Mouse (Mus musculus) frontal cortex, postnatal 25 days (tissue): ENCODE measurements around the gene Mapkapk2.
"Not testable (repeated sequence)": the region's sequence is repeated elsewhere in the genome, so short reads cannot be mapped to it uniquely, and the experiment has no call there.

ENCODE experiments used
- DNase-seq, 2 experiments: peaks; one replicate each; pipeline ENCODE4 v3.0.0; 2022; ENCODE audit warnings: low spot score in 2 of 2

Mapkapk2 gene

DNA sequence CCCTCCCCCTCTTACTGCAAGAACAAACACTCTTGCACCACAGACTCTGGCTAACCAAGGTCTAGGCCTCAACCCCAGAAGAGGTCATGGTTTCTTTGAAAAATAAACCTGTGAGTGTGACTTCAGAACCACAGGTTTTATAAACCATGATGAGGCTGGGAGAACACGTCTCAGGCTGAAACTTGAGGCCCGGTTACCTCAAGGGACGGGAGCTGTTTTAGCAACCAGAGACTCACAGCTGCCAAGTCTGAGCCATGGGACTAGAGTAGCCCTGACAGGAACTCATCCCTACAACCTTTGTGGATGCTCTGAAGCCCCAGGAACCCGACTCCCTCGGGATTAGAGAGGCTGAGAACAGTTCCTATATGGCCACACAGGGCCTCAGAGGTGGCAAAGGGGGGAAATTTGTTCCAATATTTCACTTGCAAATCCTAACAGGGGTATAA is 48.2 kb downstream of the Mapkapk2 start:
- no peak for DNase-seq

- DNase-seq: no peak
Observed at GRCm38 (mm10) chr1:131048946-131049345, 48.7 kb downstream of the Mapkapk2 start.

DNA sequence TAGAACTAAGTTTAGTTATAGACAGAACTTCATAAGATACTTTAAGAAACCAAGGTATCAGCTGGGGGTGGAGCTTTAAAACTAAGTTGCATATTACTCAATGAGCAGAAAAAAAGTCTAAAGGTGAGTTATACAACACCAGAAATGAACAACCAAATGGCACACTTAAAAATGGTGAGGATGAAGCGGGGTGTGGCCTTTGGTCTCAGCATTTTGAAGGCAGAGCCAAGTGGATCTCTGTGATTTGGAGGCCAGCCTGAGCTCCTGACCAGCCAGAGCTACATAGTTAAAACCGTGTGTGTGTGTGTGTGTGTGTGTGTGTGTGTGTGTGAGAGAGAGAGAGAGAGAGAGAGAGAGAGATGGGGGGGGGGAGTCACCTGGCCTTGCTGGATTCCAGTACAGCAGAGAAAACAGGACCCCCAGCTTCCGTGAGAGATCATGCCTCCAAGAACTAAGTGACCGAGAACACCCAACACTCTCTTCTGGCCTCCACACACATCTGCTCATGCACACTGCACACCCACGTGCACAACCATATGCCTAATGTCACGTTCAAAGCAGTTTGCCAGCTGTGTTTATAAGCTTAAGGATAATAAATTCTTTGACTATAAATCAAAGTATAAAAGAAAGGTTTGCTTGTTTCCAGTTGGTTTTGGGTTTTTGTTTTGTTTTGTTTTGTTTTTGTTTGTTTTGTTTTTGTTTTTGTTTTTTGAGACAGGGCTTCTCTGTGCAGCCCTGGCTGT is 49.3 kb downstream of the Mapkapk2 start:
- DNase-seq: no peak

DNA sequence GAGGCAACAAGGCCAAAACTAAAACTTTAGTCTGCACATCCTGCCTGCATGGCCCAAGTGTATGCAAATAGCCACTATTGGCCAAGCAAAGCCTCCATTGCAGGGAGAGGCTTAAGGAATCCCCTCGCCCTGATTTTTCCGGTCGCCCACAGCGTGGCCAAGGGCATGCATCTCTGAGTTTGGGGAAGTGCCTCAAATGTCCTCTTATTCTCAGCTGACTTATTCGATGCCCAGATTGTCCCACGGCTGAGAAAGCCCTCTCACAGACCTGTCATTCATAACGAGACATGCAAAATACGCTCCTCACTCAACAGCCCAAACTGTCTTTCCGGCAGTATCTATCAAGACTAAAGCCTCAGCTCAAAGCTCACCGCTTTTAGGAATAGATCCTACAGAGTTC is 51.0 kb downstream of the Mapkapk2 start:
- no peak for DNase-seq

DNA sequence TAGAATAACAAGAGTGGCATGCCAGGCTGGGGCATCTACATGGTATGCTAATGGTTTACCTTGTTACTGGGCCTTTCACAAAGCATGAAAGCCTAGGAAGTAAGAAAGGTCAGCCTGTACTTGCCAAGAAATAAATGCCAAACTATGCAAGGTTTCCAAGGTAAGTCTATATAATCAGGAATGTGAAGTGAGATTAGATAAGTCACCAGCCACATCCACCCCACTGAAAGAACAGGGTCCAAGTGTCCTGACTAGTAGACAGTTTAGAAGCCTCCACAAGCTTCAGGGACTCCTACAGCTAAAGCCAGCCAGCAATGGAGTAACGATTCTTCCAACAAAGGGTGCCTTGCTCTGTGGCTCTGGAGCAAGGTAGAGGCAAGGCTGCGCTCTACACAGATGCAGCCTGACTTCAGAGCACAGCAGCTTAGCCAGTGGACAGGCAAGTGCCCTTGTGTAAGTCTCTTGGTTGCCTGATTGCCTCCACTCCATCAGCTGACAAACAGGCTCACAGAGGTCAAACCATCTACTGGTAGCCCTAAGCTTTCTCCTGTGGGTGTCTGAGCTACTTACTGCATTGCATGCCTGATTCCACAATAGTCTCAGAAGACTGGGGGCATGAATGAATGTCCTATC is 51.8 kb downstream of the Mapkapk2 start:
- no peak for DNase-seq

GRCm38 (mm10) chr1:131043636-131044035 is 54.0 kb downstream of the Mapkapk2 start:
- DNase-seq: no peak

DNA sequence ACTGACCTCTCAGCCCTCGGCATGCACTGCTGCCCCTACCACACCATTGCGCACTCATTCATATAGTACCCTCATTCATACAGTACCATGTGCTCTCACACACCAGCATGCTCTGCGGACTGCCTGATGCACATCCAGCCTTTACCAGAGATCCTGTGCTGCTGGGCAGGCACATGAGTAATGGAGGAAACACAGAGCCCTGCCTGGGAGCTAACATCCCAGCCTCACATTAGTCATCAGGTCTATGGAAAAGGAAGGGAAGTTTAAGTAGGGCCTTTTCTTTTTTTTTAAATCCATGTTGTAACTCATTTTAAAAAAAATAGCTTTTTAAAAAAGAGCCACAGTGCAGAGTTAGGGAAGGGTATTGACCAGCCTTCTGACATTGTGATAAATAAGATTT is 54.9 kb downstream of the Mapkapk2 start:
- no peak for DNase-seq

- DNase-seq: no peak
Observed at GRCm38 (mm10) chr1:131042263-131042662, 55.4 kb downstream of the Mapkapk2 start.

GRCm38 (mm10) chr1:131039479-131039878 is 58.1 kb downstream of the Mapkapk2 start:
- no peak for DNase-seq

GRCm38 (mm10) chr1:131038415-131039017 is 59.1 kb downstream of the Mapkapk2 start:
- no peak for DNase-seq

GRCm38 (mm10) chr1:131038001-131038400 is 59.6 kb downstream of the Mapkapk2 start:
- DNase-seq: no peak

DNA sequence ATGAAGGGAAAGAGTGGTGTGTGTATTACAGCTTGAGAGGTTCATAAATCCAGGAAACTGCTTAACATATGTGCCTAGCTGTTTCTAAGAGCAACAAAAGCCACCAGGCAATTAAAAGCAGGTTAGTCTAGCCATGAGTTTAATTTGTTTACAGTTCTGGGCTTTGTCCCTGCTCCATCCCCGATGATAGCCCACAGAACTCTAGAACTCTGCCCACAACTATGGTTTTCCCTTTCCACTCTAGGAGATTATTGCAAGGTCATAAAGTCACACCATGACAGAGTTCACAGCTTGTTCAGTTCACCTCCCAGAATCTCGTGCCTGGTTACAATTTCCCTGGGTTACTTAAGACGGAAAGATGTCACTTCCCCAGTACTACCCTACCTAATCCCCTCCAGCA is 66.4 kb downstream of the Mapkapk2 start:
- no peak for DNase-seq

GRCm38 (mm10) chr1:131030261-131030660 is 67.4 kb downstream of the Mapkapk2 start:
- DNase-seq: no peak

- DNase-seq: no peak
Observed at GRCm38 (mm10) chr1:131029215-131029614, 68.4 kb downstream of the Mapkapk2 start.

GRCm38 (mm10) chr1:131025843-131026190 is 71.8 kb downstream of the Mapkapk2 start:
- DNase-seq: no peak

- no peak for DNase-seq
Observed at GRCm38 (mm10) chr1:131024900-131025842, 72.5 kb downstream of the Mapkapk2 start.

DNA sequence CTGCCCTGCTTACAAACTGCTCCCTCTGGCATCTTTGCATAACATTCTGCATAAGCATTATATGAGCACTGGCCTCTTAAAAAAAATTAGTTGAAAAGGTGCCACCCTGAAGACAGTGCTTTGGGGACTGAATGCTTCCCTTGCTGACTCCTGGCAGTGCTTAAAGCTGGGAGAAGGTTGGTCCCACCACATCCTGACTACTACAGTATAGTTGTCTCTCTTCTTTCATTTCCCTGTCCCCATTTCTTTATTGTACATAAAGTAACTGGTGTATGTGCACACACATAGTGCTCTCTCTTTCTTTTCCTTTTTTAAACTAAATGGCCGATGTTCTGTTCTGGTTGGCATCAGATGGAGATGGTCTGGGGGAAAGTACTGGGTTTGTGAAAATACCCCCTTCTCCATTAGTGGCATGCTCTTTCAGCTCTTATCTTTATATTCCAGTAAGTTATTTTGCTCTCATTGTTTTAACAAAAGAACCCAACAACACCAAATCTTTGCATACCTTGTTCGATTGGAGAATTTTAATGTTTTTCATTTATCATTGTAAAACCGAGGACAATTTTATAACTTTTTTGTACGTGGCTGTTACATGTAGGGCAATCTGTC is 74.3 kb downstream of the Mapkapk2 start:
- DNase-seq: not testable (repeated sequence)

DNA sequence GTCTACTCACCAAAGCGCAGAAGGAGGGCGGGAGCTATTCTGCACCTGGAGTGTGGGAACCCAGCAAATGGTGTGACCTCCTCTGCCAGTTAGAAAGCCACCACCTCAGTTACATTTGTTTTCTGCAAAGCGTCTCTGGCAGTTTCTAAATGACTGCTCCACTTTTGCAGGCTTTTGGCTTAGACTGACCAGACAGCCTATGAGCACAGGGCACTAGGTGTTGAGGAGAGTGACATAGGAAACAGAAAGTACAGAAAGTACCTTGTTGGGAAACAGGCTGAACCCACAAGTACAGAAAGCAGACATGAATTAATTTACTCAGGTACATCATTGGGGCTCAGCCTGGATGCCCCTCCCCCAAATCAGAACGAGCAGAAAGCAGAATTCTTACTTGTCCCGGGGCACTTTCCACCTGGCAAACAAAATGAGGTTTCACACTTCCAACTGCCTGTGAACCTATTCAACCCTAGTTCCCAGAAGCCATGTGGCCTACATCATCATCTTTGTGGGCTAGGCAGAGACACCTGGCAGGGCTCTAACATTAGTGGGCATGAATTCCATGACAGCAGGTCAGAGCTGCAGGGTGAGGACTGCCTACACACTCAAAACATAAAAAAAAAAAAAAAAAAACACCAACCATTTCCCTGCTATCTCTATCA is 74.9 kb downstream of the Mapkapk2 start:
- DNase-seq: no peak

GRCm38 (mm10) chr1:131021900-131022590 is 75.6 kb downstream of the Mapkapk2 start:
- DNase-seq: no peak

DNA sequence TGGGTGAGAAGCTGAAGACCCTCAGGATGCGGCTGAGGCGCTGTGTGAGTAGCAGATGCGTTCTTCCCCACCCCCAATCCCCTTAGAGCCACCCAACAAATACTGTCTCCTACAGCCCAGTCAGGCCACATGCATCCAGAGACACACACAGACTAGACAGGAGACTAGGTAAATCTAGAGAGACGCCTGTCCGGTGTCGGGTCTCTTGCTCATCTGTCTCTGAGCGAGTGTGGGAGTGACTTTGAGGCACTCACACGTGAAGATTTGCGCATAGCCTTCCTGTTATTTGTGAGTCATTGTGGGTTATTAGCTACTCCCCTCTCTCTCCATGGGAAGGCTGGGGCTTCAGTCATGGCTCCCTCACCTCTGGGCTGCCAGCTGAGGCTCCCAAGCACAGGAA is 76.2 kb downstream of the Mapkapk2 start:
- no peak for DNase-seq
